Mouse (Mus musculus) erythroblast, embryonic 14.5 days (primary cell): ENCODE results near the gene Tmem45b.

Experiments used
- GATA1 ChIP-seq: IDR thresholded peaks from 2 replicates; pipeline ENCODE4 v1.6.1; 2012; ENCODE audit warnings: low read length, inconsistent platforms, mixed read lengths
- TAL1 ChIP-seq: IDR thresholded peaks from 3 replicates; pipeline ENCODE4 v1.6.1; 2012; ENCODE audit warnings: low read length, inconsistent platforms, mixed read lengths

DNA sequence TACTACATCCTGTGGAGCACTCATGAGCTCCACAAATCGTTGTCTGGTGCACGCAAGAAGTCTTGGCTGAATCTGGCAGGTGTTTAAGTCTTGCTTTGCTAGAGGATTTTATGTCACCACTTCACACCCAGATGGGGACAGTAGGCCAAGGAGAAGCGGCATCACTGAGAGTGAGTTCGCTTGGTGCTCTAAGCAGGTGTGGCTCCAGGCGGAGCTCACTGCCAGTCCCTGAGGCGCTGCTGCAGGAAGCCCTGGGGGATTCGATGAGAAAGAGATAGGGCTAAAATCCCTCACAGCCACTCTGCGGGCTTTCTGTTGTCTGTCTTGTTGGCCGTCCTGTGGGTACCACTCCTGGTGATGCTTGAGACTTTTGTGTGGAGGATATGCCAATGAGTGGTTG lies 34.3 kb downstream of the Tmem45b start:
- TF ChIP-seq TAL1 (no peak), GATA1 (no peak)
